Mouse (Mus musculus): ENCODE data around the gene Mgat4b. TPM values are rescaled to one million over a fixed set of nuclear protein-coding genes. Genes with fewer than 3 reads are reported as not detected.

Mgat4b gene
- total RNA-seq, 2 experiments from 2014 or later = 27.6 to 38.9 TPM

GRCm38 (mm10) chr11:50252166-50252565, 41.5 kb downstream of the Mgat4b start:
- no peak for DNase-seq

- DNase-seq = no peak
These were observed 42.1 kb downstream of the Mgat4b start for GRCm38 (mm10) chr11:50252684-50253265.

- no peak for DNase-seq
These were observed 42.7 kb downstream of the Mgat4b start for GRCm38 (mm10) chr11:50253393-50253792.

- no peak for DNase-seq
These were observed 43.4 kb downstream of the Mgat4b start for GRCm38 (mm10) chr11:50254010-50254580.

- DNase-seq = no peak
These were observed 45.9 kb downstream of the Mgat4b start for GRCm38 (mm10) chr11:50256615-50257014.

- no peak for DNase-seq
These were observed 47.6 kb downstream of the Mgat4b start for GRCm38 (mm10) chr11:50258310-50258709.

- DNase-seq = no peak
These were observed 51.3 kb downstream of the Mgat4b start for GRCm38 (mm10) chr11:50262020-50262419.

GRCm38 (mm10) chr11:50263198-50263597, 52.5 kb downstream of the Mgat4b start:
- DNase-seq = no peak

- peak; percentile 51 for DNase-seq
These were observed 55.2 kb downstream of the Mgat4b start for GRCm38 (mm10) chr11:50265931-50266330.

GRCm38 (mm10) chr11:50266997-50267396, 56.3 kb downstream of the Mgat4b start:
- no peak for DNase-seq

- DNase-seq = no peak
These were observed 58.5 kb downstream of the Mgat4b start for GRCm38 (mm10) chr11:50269163-50269562.

- DNase-seq = no peak
These were observed 59.2 kb downstream of the Mgat4b start for GRCm38 (mm10) chr11:50269885-50270284.

- no peak for DNase-seq
These were observed 62.1 kb downstream of the Mgat4b start for GRCm38 (mm10) chr11:50272819-50273218.

GRCm38 (mm10) chr11:50275077-50275476, 64.4 kb downstream of the Mgat4b start:
- DNase-seq = no peak

- DNase-seq = no peak
These were observed 65.0 kb downstream of the Mgat4b start for GRCm38 (mm10) chr11:50275568-50276151.

- no peak for DNase-seq
These were observed 66.3 kb downstream of the Mgat4b start for GRCm38 (mm10) chr11:50277025-50277424.

- DNase-seq = no peak
These were observed 67.0 kb downstream of the Mgat4b start for GRCm38 (mm10) chr11:50277706-50278105.

GRCm38 (mm10) chr11:50279005-50279404, 68.3 kb downstream of the Mgat4b start:
- DNase-seq = no peak

GRCm38 (mm10) chr11:50280053-50280452, 69.4 kb downstream of the Mgat4b start:
- DNase-seq = no peak
